Mouse (Mus musculus) lung, postnatal 0 days (tissue): ENCODE results near the gene Prkce. TPM values are rescaled to one million over a fixed set of nuclear protein-coding genes. Genes with fewer than 3 reads are reported as not detected.

Source experiments
- ATAC-seq: fragments of 200-750 bp; cut with Nextera tagmentation; 2 replicates; pipeline ENCODE4 v1.8.0; 2017; ENCODE audit warnings: moderate library complexity
- DNase-seq: peaks from one replicate; pipeline ENCODE4 v3.0.0-alpha.2; 2016; ENCODE audit warnings: low spot score
- H3K27ac ChIP-seq: fragments of 300-500 bp; sonication (generic); 2 replicates; pipeline ENCODE4 v1.5.1; 2014; ENCODE audit warnings: antibody characterized with exemption, mild to moderate bottlenecking, low read length, mixed read lengths
- H3K27me3 ChIP-seq: fragments of 300-500 bp; sonication (generic); replicated peaks from 2 replicates; pipeline ENCODE4 v1.6.1; 2014; ENCODE audit warnings: low read length, mixed read lengths; ENCODE audit not compliant: insufficient read depth
- H3K36me3 ChIP-seq: fragments of 300-500 bp; sonication (generic); 2 replicates; pipeline ENCODE4 v1.6.1; 2014; ENCODE audit warnings: low read length, mixed read lengths; ENCODE audit not compliant: insufficient read depth
- H3K4me1 ChIP-seq: fragments of 300-500 bp; sonication (generic); 2 replicates; pipeline ENCODE4 v1.6.1; 2014; ENCODE audit warnings: antibody characterized with exemption, low read depth, low read length, mixed read lengths; ENCODE audit not compliant: insufficient read depth
- H3K4me2 ChIP-seq: fragments of 300-500 bp; sonication (generic); replicated peaks from 2 replicates; pipeline ENCODE4 v1.6.1; 2014; ENCODE audit warnings: low read depth, mild to moderate bottlenecking, low read length, moderate library complexity, mixed read lengths
- H3K4me3 ChIP-seq: fragments of 300-500 bp; sonication (generic); 2 replicates; pipeline ENCODE4 v1.5.1; 2014; ENCODE audit warnings: low read depth, low read length
- H3K9ac ChIP-seq: fragments of 300-500 bp; sonication (generic); replicated peaks from 2 replicates; pipeline ENCODE4 v1.6.1; 2014; ENCODE audit warnings: low read depth, mild to moderate bottlenecking
- H3K9me3 ChIP-seq: fragments of 300-500 bp; sonication (generic); 2 replicates; pipeline ENCODE4 v1.6.1; 2016; ENCODE audit warnings: low read length, mixed read lengths
- CTCF ChIP-seq: IDR thresholded peaks from 2 replicates; pipeline ENCODE4 v1.5.1; 2016; ENCODE audit warnings: antibody characterized with exemption, mild to moderate bottlenecking
- EP300 ChIP-seq: IDR thresholded peaks from 2 replicates; pipeline ENCODE4 v1.6.1; 2016; ENCODE audit warnings: antibody characterized with exemption, mild to moderate bottlenecking, control low read depth
- WGBS: fragments of 180-500 bp; shearing (Covaris S2); extraction: QIAGEN DNeasy Blood & Tissue Kit; methylation state at CpG from one replicate; pipeline ENCODE4 v1.1.7; 2014; 5-methylcytosine and 5-hydroxymethylcytosine counted together
- polyA plus RNA-seq: library from polyadenylated mRNA; unstranded; fragments of >200 nt; fragmentation: Nextera tagmentation; extraction: Ambion mirVana; gene quantifications from 2 replicates; pipeline ENCODE4 v1.2.1, GENCODE M21; 2015

The Prkce gene
- polyA plus RNA-seq, 1 experiment from 2014 or later = 10.6 TPM

- no peak for ATAC-seq
- TF ChIP-seq CTCF (no peak), EP300 (no peak)
- Histone ChIP-seq H3K4me2 (no peak overlapping the region), H3K36me3 (no peaks in the 10 kb centered on the region), H3K4me1 (no peaks in the 10 kb centered on the region), H3K4me3 (no peak overlapping the region), H3K27ac (no peak overlapping the region), H3K9ac (no peak overlapping the region), H3K9me3 (no peaks in the 10 kb centered on the region), H3K27me3 (no peaks in the 10 kb centered on the region)
- DNase-seq = no peak
- WGBS = 82% methylated on average over 7 of the region's 7 CpGs
These were observed 59.0 kb downstream of the Prkce start for GRCm38 (mm10) chr17:86226635-86227034.

GRCm38 (mm10) chr17:86227389-86227788, 59.8 kb downstream of the Prkce start:
- Histone ChIP-seq H3K27me3 (no peaks in the 10 kb centered on the region), H3K4me1 (no peaks in the 10 kb centered on the region), H3K4me2 (no peak overlapping the region), H3K9ac (no peak overlapping the region), H3K27ac (no peak overlapping the region), H3K9me3 (no peaks in the 10 kb centered on the region), H3K4me3 (no peak overlapping the region), H3K36me3 (no peaks in the 10 kb centered on the region)
- DNase-seq (no peak), ATAC-seq (no peak)
- TF ChIP-seq CTCF (no peak), EP300 (no peak)
- WGBS = 78% methylated on average over 3 of the region's 3 CpGs

- Histone ChIP-seq H3K4me1 (no peaks in the 10 kb centered on the region), H3K4me2 (no peak overlapping the region), H3K36me3 (no peaks in the 10 kb centered on the region), H3K9me3 (no peaks in the 10 kb centered on the region), H3K27me3 (no peaks in the 10 kb centered on the region), H3K9ac (no peak overlapping the region), H3K27ac (no peak overlapping the region), H3K4me3 (no peak overlapping the region)
- TF ChIP-seq EP300 (no peak), CTCF (no peak)
- 92% methylated on average over 8 of the region's 8 CpGs for WGBS
- DNase-seq = no peak
- no peak for ATAC-seq
These were observed 61.3 kb downstream of the Prkce start for GRCm38 (mm10) chr17:86228850-86229249.

- Histone ChIP-seq H3K4me1 (no peaks in the 10 kb centered on the region), H3K4me2 (no peak overlapping the region), H3K27ac (no peak overlapping the region), H3K9me3 (no peaks in the 10 kb centered on the region), H3K9ac (no peak overlapping the region), H3K36me3 (no peaks in the 10 kb centered on the region), H3K4me3 (no peak overlapping the region), H3K27me3 (no peaks in the 10 kb centered on the region)
- DNase-seq (no peak), ATAC-seq (no peak)
- 84% methylated on average over 16 of the region's 16 CpGs for WGBS
- TF ChIP-seq EP300 (no peak), CTCF (no peak)
These were observed 62.6 kb downstream of the Prkce start for GRCm38 (mm10) chr17:86230141-86230633.

- Histone ChIP-seq H3K27me3 (no peaks in the 10 kb centered on the region), H3K4me2 (no peak overlapping the region), H3K4me1 (no peaks in the 10 kb centered on the region), H3K4me3 (no peak overlapping the region), H3K27ac (no peak overlapping the region), H3K9ac (no peak overlapping the region), H3K36me3 (no peaks in the 10 kb centered on the region), H3K9me3 (no peaks in the 10 kb centered on the region)
- WGBS = 63% methylated on average over 12 of the region's 12 CpGs
- no peak for TF ChIP-seq EP300
- no peak for TF ChIP-seq CTCF
- ATAC-seq = peak; percentile 30; the same call in 1 of the 2 replicates
- DNase-seq = no peak
These were observed 64.2 kb downstream of the Prkce start for GRCm38 (mm10) chr17:86231741-86232179.

GRCm38 (mm10) chr17:86232248-86232647, 64.7 kb downstream of the Prkce start:
- no peak overlapping the region for H3K4me3 ChIP-seq
- no peaks in the 10 kb centered on the region for H3K27me3 ChIP-seq
- ATAC-seq (no peak), DNase-seq (no peak)
- H3K36me3 ChIP-seq = no peaks in the 10 kb centered on the region
- no peaks in the 10 kb centered on the region for H3K4me1 ChIP-seq
- H3K9ac ChIP-seq = no peak overlapping the region
- H3K9me3 ChIP-seq = no peaks in the 10 kb centered on the region
- 82% methylated on average over 4 of the region's 4 CpGs for WGBS
- H3K27ac ChIP-seq = no peak overlapping the region
- TF ChIP-seq EP300 (no peak), CTCF (no peak)
- no peak overlapping the region for H3K4me2 ChIP-seq
